Mouse (Mus musculus) right cerebral cortex, postnatal 14 days (tissue): Measurements from ENCODE around the gene F11.

Experiments used
- DNase-seq: peaks from one replicate; pipeline ENCODE4 v3.0.0; 2022

F11 gene

DNA sequence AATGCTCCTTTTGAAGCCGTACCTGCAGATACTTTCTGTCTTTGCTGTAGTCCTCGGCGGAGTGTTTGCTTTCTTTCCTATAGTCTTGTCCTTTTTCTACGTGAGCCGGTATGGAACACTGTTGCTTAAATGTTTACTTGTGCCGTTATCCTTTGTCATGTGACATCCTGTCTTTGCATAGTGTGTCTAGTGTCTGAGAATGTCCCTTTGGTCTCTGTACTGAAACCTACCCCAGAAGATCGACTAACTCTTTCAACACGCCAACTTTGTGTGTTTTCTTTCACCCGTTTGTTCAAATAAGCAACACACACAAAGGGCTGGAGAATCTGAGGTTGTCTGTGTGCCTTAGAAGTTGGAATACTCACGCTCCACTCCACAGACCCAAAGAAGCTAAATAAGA, at the start of gene F11:
TSS of gene F11 (minus strand) at position 112 of the 400 bp plus-strand sequence.
- no peak for DNase-seq

DNA sequence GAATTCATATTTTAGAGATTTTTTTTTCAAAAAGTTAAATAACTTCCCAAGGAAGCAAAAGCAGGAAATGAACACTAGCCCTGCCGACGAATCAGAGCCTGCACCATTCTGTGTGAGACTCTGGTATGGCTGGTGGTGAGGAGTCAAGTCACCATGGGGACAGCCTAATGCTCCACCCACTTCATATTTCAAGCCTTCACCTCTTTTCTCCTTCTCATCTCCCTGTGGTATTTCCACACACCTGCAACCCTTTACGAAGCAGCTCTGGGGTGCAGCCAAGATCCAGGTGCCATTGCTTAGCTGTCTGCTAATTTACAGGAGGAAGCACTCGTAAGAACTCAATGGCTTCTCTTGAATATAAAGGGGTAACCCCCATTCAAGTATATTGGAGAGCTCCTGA, 49.1 kb upstream of the F11 start:
- DNase-seq, result no peak

DNA sequence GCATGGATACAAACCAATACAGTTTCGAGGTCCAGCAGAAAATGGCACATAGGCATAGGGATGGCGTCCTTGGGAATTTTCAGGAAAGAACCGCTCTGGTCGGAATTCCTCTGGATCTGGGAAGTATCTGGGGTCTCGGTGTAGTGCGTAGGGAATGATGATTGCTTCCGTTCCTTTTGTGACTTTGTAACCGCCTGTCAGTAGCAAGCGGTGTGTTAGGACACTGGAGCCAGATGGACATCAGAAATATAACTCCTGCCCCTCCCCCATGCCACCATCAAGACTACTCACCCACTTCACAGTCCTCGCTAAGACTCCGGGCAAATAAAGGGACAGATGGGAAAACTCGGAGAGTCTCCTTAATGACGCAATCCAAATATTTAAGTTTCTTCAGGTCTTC, 46.5 kb upstream of the F11 start, which contains the start of gene Gm45753:
TSS of gene Gm45753 (minus strand) at position 101 of the 400 bp plus-strand sequence.
- no peak for DNase-seq

DNA sequence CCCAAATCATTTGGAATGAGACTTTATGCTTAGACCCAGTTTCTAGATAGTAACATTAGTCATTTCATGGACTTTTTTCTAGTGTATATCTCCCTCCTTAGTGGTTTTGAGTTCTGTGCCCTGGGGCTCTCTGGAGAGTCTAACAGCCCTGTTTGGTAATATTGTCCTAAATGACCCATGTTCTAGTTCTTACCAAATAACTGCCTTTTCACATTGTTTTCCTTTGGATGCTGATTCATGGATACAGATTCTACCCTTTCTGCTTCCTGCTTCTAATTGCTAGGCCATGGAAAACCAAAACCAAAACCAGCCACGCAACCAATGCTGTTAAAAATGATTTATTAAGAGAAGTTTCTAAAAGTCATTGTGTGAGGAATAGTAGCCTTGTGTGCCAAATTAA, 43.6 kb upstream of the F11 start:
- DNase-seq, result no peak

DNA sequence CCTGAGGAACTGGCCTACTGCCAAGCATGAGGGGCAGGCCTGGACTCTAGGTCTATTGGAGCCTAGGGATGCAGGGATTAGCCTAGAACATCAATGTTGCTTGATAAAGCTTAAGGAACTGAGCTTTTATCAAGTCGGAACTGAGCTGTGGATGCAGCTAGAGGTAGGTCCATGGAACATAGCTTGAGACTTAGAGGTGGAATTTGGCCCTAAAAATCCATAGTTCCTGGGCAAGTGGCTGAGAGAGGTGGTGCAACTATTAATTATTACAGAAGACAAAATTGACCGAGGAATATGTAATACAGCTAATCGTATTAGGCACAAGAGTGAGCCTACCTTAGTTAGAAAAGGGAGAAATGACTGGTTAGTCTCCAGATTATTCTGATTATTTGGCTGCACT, 42.5 kb upstream of the F11 start:
- no peak for DNase-seq

DNA sequence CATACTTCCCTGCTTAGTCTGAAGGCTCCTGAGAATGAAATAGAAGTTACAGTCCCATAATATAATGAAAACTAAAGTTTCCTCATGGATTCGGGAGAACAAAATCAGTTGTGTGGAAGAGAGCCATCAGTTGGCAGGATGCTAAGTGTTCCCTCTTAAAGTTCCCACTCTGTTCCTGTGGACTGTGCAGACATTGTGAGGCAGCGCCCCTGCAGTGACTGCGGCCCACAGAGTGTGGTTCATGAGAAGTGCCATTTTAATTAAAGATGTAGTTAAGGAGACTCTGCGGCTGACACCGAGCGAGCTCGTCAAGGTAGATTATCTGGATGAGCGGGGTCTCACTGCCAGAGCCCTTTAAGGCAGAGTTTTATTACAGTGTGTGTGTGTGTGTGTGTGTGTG, 40.6 kb upstream of the F11 start:
- no peak for DNase-seq

DNA sequence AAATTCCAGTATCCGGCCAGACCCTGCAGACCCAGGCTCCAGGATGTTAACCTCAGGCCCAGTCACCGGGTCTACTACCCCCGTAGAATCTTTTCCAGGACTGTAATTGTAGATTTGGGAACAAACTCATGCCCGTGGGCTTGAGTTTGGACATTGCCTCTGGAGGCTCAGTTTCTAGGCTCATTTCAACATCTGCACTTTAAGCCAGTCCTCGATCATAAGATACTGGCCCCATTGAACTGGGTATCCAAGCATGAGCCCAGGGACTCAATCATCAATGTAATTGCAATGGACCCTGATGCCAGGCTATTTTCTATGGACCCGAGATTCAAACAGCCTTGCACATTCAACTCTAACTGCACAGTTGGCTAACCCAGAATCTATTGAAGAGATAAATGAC, 33.4 kb upstream of the F11 start:
- no peak for DNase-seq

DNA sequence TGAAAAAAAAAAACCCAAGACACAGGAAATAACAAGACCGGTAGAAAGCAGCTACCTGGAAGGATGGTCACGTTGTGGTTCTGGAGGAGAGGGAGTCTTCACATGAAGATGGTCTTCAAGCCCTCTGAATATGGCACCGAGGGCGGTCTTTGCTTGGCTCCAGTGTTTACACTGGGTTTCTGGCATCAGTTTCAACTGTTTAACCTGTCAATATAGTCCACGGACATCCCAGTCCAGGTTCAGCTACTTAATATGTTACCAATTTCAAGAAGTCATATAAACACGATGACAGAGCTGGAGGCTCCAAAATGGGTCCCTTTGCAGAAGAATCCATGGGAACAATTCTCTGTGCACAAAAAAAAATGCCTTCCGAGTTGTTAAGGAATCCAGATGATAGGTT, 32.9 kb upstream of the F11 start, which contains the start of gene Klkb1:
TSS of gene Klkb1 (minus strand) at position 173 of the 400 bp plus-strand sequence.
- no peak for DNase-seq

DNA sequence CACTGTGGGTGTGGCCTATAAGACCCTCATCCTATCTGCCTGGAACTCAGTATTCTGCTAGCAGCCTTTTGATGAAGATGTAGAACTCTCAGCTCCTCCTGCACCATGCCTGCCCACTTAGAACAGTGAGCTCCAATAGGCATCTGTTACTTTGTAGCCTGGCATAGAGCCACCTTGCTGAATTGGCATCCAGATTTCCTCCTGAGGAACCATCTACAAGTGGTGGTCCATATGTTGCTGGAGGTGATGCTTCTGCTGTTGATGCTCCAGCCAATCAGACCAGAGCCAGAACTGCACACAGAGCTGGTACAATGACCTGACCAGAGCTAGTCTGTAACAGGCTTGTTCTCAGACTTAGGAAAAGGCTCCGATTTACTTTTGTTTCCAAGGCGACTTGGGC, 30.0 kb upstream of the F11 start:
- peak; percentile 21 for DNase-seq

DNA sequence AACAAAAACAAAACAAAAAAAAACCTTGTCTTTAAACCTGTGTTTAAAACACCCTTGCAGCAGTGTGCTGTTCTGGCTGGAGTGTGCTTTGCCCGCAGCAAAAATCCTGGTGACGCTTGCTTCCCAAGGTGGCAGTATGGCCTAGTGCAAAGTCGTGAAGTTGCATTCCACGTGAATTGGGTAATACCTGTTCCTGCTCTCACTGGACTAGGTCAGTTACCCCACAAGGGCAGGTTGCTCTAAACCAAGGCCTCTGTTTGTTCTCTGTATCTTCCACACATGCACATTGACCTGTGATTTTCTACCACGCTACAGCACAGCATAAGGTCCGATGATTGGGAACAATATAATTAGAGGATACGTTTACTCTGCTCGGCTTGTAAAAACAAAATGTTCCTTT, 19.8 kb upstream of the F11 start:
- no peak for DNase-seq

DNA sequence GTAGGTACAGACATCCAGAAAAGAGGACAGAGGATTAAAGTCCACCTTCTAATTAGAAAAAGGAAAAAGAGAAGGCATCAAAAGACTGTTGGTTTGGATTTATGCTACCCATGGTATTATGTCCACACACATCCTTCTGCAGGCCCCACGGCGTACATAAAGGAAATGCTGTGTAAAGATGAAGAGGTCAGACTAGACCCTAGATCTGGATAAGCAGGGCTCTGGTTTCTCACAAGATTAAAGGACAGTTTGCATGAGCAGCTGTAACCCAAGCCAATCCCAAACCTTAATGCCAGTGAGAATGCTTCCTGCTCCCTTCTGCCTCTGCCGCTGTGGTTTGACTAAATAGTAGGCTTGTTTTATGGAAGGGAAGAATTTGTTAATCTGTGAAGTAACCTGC, 15.6 kb upstream of the F11 start:
- DNase-seq, result no peak

DNA sequence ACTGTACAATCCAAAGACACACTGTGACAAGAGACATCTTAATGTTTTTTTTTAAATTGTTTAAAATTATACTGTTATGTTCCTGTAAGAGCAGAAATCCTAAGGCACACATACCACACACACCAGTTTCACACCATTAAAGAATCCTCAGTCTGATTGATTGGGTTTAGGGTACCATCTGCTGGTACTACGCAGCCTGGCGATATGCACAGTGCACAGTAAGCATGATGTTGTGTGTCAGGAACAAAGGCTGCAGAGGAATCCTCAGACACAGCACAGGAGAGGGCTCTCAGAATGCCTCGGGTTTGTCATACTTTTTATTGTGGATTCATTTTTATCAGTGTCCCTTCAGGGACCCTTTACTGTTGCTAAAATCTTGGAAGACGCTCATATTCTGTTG, 12.5 kb upstream of the F11 start:
- no peak for DNase-seq

DNA sequence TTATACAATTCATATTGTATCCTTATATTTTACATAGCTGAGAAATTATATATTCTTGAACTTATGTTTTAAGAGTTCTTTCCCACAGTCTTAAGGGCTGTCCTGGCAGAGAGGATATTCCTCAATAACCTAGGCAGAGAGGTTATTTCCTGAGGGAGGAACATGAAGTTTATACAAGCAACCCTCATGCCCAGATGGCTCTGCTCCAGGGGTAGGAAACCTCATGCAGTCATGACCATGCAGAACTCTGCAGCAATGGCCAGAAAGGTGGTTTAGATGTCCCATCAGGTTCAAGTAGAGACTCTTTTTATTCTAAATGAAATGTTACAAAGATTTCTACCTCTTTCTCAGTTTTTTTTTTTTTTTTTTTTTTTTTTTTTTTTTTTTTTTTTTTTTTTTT, 7.2 kb upstream of the F11 start:
- no peak for DNase-seq

DNA sequence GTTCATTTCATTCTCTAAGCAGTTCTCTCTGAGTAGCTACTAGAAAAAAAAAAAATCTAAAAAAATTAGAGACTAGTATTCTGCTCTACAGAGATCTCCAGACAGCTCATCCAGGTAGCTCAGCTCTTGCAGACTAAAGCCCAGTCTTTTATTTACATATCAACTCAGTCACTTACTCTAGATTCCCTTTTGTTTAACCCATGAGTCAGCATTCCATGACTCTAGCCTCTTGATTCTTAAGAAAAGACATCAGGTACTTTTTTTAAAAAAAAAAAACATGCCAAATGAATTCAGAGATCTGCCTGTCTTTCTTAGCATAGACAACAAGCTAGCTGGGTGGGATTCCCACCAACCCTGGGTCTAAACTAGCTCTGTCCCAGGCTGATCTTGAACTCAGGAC, 6.7 kb upstream of the F11 start:
- DNase-seq, result no peak

DNA sequence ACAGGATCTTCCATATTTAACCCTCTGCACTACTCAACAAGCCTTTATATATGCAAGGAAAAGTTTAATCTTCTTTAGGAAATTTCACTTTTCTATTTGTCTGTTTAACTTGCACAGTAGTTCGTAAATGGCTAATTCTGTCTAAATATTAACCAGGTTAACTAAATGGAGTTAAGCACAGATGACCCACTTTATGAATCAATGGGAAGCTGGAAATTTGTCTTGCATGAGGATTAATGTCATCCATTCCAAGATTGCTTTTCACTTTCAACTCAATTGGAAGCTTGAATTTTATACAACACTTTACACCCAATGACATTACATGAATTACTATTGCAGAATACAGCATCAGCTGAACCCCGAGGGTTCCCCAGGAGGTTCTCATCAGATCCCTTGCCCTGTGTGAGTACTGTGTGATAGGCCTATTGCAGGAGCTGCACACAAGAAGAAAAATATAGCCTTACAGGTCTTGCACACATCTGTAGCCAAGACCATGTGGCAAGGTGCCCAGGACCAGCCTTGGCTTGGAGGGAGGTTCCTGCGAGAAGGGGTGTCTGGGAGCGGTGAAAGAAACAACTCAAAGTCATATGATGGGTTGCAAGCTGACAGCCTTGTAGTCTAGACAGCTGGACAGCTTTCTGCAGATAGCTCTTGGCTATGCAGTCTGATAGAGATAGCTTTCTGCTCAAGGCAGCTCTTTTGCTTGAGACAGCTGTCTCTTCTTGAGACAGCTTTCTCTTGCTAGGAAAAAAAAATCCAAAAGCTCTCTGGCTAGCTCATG, 6.0 kb upstream of the F11 start:
- DNase-seq, result no peak

DNA sequence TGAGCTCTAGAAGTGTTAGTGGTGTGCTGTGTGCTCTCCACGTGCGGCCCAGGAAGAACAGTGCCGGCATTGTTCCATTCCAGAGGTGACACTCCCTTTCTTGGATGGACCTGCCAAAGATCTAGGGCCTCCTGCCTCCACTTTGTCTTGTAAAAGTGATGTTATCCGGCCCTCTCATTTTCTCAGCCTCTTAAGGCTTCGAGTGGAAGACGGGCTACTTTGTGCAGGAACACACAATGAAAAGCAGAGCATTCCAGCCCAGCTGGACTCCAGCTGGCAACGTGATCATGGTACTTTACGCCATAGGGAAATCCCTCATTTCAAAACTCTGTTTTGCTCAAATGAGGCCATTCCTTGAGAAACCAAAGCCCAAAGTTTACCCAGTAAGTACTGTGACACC, 5.2 kb upstream of the F11 start:
- DNase-seq, result no peak

DNA sequence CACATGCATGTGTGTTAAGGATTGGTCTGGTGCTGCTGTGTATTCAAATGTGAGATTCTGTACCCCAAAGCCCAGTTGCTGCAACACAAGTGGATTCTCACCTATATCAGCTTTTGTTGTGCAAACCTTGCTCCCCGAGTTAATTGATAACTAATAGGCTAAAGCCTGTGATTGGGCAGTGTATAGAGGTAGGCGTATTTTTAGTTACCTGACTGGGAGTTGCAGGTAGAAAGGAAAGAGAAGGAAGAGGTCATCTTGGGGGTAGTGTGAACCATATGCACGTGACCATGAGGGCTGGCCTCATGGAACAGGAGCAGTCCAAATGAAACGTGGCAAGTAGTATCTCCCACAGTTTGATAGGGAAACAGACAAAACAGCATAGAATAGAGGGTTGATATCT, 3.1 kb upstream of the F11 start:
- DNase-seq, result no peak

DNA sequence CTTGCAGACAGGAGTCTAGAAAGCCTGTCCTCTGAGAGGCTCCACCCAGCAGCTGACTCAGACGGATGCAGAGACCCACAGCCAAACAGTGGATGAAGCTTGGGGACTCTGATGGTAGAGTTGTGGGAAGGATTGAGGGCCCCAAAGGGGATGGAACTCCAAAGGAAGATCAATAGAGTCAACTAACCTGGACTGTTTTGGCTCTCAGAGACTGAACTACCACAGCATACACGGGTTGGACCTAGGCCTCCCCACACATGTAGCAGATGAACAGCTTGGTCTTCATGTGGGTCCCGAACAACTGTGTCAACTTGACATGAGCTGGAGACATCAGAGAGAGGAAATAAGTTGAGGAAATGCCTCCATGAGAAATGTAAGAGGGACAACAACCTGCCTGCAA, 1.0 kb upstream of the F11 start:
- no peak for DNase-seq

DNA sequence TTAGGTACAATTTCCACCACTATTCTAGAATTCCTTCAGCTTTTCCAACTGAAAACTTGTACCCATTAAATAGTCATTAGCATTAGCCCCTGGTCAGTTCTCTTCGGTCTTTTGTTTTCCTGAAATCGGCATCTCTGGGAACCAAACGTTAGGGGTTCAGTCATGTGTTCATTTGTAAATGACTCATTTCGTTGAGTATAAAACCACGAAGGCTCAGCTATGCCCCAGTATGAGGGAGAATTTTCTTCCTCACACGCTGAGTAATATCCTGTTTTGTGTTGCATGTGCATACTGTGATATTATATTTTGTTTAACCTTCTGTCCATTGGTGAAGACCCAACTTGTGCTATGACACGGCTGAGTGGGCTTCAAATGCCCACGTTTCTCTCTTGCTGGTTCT, 3.4 kb downstream of the F11 start:
- no peak for DNase-seq

DNA sequence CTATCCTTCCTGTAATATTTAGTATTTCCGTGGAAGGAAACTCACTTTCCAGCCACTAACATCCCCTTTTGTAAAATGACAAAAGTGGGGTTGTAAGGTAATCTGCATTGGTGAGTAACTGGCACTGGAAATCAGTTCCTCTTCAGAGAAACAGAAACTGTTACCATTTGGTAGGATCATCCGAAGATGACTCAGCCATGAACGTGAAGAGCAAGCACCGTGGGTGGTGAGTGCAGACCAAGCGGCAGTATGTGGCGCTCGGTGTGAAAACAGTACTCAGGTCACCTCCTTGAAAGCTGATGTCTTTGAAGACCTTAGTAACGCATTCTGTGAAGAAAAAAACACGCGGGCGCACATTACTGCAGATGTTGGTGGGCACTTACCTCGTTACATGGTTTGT, 6.8 kb downstream of the F11 start:
- no peak for DNase-seq

DNA sequence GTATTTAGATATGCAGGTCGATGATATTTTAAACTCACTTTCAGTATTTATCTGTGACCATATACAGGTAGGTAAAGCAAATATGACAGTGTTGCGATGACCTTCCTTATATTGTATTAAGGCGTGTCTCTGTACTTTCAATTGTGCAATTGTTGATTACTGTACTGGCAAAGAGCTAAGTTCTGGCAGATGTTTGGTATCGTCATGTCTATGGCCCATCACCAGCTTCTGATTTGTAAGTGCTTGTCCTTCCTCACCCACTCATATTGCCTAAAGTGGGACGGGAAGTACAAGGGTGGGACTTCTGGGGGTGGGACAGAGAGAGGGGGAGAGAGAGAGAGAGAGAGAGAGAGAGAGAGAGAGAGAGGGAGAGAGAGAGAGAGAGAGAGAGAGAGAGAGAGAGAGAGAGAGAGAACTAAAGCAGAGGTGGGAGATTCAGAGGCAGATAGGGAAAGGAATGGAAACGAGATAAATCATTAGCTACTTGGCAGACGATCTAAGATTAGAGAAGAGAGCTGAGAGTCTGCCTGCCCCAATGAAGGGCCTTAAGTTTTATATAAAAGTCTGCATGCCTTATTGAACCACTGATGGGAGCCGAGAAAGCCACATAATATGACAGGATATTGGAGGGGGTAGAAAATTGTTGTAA, 7.5 kb downstream of the F11 start:
- DNase-seq, result no peak

DNA sequence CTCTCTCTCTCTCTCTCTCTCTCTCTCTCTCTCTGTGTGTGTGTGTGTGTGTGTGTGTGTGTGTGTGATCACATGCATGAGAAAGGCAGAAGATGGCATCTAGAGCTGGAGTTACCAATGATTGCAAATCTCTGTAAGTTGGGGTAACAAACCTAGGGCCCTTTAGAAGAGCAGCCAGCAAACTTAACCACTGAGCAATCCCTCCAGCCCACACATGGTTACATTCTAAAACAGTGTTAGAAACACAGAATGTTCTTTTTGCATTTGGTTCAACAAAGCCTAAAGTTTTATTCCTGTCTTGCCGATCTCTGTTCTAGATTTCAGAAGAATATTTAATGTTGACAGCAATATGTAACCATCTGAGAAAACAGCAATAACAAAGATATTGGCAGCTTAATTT, 8.2 kb downstream of the F11 start:
- DNase-seq, result no peak

DNA sequence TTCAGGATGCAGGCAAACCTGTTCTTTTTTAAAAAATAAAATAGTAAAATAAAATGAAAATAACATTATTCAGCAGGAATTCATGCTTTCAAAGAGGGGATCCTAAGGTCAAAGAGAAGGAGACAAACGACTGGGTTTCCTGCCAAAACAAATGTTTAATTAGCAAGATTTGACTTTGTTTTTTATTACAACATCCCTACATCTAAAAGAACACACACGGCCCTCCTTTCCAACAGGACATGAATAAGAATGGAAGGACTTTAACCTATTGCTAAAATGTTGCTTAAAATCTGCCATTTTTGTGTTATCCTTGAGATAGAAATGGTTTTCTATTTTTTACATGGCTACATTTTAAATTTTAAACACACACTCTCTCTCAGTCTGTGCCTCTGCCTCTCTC, 8.7 kb downstream of the F11 start:
- no peak for DNase-seq

DNA sequence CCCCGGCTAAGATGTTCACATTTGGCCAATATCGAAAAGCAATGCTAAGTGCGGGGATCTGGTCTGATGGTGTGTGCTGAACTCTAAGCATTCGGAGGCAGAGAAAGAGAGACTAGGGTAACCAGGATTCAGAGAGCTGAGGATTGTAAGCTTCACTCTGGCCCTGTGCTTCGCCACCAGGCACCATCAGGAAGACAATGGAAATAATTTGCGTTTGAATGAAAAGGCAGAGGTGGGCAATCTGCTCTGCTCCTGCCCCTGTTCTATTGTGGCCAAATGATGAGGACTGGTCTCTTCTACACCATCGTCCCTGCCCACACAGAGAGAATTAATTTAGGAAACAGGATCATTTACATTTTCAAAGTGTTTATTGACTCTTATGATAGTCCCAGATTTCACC, 15.5 kb downstream of the F11 start:
- DNase-seq, result no peak

DNA sequence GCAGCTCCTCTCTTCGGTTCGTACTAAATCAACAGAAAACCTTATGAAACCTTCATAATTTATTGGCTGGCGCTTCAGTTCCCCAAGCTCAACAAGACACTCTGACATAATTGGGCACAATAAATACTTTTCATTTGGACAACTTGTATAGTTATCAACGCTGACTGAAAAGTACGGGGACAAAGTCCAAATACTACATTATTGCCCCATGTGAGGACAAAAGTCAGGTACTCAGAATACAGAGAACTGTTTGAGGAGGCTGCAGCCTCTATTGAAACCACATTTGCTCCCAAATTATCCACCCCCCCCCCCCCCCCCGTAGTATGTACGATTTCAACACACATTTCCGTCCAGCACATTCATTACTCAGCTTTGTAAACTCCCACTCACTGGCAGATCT, 22.5 kb downstream of the F11 start:
- DNase-seq, result no peak
